ENCODE assay signal across 8 mouse cellular contexts in genomic region chr16:20651076-20651946, GRCm38 (mm10). TPM values are rescaled to one million over a fixed set of nuclear protein-coding genes. Genes with fewer than 3 reads are reported as not detected.
DNase-seq lines count a peak whose midpoint lies in the region; ATAC-seq and TF ChIP-seq lines count a peak whose summit lies in the region.

TSS of gene Psmd2 (plus strand) at chr16:20651652.

- ATAC-seq in activated CD4-positive, CD25-positive, alpha-beta regulatory T cell, adult 4 months, result peak; percentile 97
- ATAC-seq in megakaryocyte progenitor cell, adult 5-6 weeks (replicated peaks; ENCODE audit: poor library complexity), result peak; percentile 99

- peak; percentile 98 for DNase-seq in gastrocnemius, postnatal 10 days
- peak; percentile 95 for DNase-seq in induced T-regulatory cell, adult 2 months (ENCODE audit: low read depth)
- DNase-seq in left cerebral cortex, adult 9 months (ENCODE audit: low spot score in 2 of 2), result peak; percentile 79 to 95
- peak; percentile 98 for DNase-seq in right cerebral cortex, postnatal 14 days
- peak; percentile 95 to 97 for DNase-seq in urinary bladder, postnatal 36 days (ENCODE audit: low spot score in 2 of 2)

- H3K27ac ChIP-seq in cortical plate, adult 2 months (ENCODE audit: insufficient read depth, low read length), result peak within 1 kb of the TSS; percentile 40

- peaks cover 1% of the 10 kb centered on the region; the same call in 1 of the 2 replicates for H3K4me1 ChIP-seq in cortical plate, adult 2 months (ENCODE audit: control insufficient read depth, insufficient read depth, low read length)

- H3K4me3 ChIP-seq in cortical plate, adult 2 months (ENCODE audit: insufficient read depth, low read length), result peak within 1 kb of the TSS; percentile 84

- no peak for TF ChIP-seq CTCF in cortical plate, adult 2 months (IDR thresholded peaks at IDR 0.05; ENCODE audit: extremely low read depth, insufficient read depth, low read length)

- peak; percentile 92 for TF ChIP-seq POLR2A in cortical plate, adult 2 months (IDR thresholded peaks at IDR 0.05; ENCODE audit: extremely low read depth, insufficient read depth, low read length)

RNA-seq across cellular contexts. Expression of gene Psmd2, which starts in this region (rescaled TPM):
- polyA plus RNA-seq in activated CD4-positive, CD25-positive, alpha-beta regulatory T cell, adult 4 months (2017; shearing (Covaris generic)), result 100 to 1,000 TPM; 152 to 157 TPM
- 173 TPM in 2 replicates for polyA plus RNA-seq in cortical plate, adult 2 months (2012; rRNA removed)
- 100 to 1,000 TPM; 175 to 178 TPM for total RNA-seq in gastrocnemius, postnatal 10 days (2021)
- total RNA-seq in megakaryocyte progenitor cell, adult 5-6 weeks (2015), result 113 and 133 TPM in 2 replicates
- total RNA-seq in megakaryocyte progenitor cell, adult 5-6 weeks (2017), result 201 and 230 TPM in 2 replicates

Comparison
In these comparisons a context has a peak if more than half of its experiments do, and no peak if none do; other contexts are left out.
1. Peak in every context shown above with its lines: DNase-seq, ATAC-seq, H3K4me3 ChIP-seq and H3K27ac ChIP-seq.